Mouse (Mus musculus): Measurements from ENCODE around the gene Trp53i11.

Trp53i11 gene

DNA sequence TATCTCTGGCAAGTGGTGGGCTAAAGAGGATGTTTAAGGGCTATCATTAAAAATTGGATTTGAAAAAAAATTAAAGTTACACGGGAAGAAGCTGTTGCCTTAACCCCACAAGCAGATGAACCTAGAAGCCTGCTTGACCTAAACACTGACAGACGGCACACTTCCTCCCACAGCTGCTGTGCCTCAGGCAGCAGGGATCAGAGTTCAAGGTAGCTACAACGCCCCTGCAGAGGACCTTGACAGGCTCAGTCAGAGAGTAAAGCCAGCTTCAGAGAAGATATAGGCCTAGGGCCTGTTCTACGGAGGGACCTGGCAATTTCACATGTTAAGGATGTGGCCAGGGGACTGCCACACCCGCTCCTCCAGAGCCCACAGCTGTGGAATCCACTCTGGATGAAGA is 14.9 kb upstream of the Trp53i11 start:
- DNase-seq (ENCODE audit: low spot score), result no peak

DNA sequence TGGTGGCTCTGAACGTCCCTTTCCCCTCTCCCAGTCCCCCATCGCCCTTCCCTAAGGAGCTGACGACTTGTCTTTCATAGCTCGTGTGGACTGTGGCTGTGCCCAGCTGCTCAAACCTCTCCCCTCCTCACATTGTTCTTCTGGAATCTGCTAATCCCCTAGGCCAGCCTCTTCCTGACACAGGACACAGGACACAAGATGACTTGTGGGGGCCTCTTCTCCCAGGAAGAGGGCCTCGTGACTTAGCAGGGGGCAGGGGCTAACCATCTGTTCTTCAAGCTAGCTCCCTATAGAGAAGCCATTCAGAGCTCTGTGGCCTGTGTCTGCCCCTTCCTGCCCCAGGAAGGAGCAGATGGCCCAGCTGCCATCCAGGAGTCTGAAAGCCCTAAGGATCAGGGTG is 13.2 kb upstream of the Trp53i11 start:
- DNase-seq (ENCODE audit: low spot score), result no peak

DNA sequence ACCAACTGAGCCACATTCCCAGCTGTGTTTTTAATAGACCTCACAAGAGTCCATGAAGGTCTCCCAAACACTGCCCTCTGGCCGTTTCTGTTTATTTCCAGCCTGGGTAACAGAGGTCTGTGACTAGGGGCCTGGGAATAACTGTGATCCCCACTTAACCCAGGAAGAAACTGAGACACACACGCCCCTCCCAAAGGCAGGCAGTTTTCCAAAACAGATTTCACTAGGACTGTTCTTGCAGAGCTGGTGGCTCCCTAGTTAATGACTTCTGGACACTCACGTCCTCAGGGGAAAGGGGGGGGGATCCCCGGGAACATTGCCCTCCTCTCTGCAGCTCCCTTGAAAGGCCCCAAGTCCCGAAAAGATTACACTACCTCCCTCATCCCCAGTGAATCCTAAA is 12.1 kb upstream of the Trp53i11 start:
- DNase-seq (ENCODE audit: low spot score), result no peak

DNA sequence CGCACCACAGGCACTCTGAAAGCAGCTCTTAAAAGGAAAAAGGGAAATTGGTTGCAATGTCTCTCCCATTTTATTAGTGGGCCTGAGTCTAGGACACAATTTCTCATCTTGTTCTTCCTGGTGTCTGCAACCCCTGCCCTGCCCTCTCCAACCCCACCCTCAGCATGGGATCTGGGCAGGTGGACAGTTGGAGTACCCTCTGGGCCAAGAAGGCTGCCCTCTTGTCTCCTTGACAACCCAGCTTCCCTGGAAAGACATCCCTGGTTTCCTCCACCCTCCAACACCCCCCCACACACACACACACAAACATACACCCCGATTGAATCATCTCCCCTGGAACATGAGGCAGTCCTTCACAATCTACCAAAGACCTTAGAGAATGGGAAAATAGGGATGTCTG is 11.6 kb upstream of the Trp53i11 start:
- DNase-seq (ENCODE audit: low spot score), result no peak

DNA sequence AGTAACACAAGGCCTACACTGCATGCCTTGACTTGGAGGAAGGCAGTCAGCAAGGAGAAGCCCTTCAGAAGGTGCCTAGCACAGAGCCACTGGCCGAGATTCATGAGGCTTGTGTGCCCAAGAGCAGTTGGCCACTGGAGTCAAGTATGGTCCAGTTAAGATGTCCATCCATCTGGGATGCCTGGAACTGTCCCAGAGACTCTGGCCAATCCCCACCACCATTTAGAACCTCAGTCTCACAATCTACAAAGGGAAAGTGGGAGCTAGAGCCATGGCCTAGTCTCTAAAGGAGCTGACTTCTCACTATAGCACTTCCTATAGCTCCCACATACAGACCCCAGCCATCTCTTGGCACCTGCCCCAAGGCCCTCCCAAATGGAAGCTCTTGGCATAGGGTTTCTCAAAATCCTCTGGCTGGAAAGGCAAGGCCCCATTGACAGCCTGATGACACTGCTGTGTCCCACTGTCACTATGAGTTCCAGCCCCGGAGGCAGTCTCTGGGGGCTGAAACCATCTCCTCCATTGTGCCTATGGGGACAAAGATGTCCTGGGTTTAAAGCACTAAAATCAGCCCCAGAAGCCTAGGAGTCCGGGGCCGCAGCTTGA is 11.1 kb upstream of the Trp53i11 start:
- no peak for DNase-seq (ENCODE audit: low spot score)

DNA sequence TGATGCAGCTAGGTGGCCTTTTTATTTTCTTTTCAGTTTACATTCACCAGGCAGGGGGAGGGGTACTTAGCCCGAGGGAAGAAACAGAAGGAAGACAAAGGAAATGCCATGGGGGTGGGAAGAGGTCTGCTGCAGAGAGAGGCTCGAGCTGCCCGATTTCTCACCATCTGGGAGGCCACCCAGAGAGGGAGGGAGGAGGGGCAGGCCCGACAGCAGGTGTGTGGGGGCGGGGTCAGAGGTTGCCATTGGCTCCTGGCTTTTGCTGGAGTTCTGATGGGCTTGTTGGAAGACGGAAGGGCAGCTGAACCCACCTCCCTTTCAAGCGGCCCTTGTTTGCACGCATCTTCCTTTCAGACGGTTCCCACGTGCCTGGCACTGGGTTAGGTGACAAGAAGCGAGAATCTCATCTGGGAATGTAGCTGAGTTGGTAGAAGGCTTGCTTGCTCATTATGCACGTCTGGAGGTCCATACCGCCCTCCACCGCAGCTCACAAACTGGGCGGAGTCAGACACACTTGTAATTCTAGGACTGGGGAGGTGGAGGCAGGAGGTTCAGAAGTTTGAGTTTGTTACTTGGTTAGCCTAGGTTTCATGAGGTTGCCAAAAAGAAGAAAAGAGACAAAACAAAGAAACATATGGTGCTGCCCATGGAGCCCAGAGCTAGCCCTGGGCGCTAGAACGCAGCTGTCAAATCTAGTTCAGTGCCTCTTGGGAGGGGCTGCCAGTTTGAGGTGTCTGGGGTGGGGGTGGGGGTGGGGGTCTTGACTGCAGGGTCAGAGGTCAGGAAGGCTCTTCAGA is 10.3 kb upstream of the Trp53i11 start:
- DNase-seq (ENCODE audit: low spot score), result peak; percentile 38

DNA sequence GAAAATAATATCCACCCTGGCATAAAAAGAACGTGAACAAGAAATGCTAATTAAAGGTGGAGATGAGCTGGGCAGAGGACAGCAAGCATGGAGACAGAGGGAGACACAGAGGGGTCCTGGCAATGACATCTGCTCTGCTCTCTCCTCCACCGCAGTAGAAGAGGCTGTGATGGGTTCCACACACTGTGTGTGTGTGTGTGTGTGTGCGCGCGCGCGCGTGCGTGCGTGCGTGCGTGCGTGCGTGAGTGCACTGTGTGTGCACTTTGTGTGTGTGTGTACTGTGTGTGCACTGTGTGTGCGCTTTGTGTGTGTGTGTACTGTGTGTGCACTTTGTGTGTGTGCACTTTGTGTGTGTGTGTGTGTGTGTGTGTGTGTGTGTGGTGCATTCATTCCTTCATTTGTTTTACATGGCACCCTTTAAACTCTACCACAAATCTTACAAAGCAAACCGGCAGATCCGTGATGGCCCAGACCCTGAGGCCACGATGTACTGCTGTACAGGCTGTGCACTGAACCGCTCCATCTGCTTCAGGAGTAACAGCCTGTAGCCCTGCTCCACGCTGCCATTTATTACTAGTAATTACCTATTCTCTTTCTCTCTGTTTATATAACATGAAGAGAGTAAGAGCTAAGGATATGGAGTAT is 9.6 kb upstream of the Trp53i11 start:
- no peak for DNase-seq (ENCODE audit: low spot score)

DNA sequence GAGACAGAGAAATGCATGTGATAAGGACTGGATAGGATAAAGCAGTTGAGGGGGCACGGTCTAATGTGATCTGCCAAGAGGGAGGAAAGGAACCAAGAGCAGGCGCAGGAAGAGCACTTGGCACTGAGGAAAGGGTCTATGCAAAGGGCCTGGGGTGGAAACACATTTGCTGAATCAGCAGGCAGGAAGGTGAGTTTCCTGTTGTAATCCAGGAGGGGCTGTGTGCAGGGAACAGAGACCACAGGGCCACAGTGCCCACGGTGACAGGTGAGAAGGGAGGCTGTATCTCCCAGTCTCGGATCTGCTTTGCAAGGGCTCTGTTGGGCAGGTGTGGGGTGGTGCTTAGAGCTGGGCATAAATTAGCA is 9.1 kb upstream of the Trp53i11 start:
- DNase-seq (ENCODE audit: low spot score), result no peak

DNA sequence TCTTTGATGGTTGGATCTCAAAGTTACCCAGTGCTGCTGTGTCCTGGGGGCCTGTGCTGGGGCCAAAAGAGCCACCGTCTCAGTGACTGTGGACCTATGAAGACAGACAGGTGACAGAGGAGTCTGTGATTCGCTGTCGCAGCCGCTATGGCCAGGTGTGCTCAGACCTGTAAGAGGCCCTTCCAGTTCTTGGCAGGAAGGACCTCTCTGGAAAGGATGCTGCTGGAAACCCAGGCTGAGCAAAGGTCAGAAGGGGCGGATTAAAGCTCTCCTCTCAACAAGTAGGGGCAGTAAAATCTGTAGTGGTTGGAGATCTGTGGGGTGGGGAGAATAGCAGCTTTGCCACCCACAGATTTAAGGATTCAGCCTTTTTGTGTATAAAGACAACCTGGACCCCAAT is 7.7 kb upstream of the Trp53i11 start:
- DNase-seq (ENCODE audit: low spot score), result no peak

DNA sequence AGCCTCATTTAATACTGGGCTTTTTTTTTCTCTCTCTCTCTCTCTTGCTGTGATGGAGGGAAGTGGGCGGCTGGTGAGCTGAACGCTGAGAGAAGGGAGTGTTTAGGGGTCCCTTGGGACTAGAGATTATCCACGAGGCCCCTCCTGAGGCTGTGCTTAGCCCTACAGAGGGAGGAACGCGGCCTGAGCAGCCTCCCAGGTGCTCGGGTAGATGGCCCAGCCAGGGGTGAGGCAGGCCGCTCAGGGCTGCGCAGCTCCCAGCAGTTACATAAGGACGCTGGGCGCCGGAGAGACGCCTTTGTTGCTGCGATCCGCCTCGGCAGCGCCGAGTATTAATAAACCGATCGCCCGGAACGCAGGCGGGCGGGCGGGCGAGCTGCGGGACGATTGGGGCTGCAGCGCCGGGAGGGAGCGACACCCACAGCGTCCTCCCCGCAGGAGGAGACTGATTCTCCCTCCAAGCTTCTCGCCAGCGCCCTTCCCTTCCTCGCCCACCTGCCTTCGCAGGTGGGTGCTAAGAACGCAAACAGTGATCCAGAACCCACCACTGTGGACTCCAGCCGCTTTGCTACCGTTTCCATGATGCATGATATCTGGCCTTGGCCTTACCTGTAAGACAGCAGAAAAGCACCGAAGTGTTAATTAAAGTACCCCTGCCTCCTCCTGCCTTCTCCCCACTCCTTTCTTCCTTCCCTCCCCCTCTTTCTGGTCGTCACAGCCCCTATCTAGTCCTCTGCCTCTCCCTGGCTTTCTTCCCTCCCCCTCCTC is 7.1 kb upstream of the Trp53i11 start:
- DNase-seq (ENCODE audit: low spot score), result no peak

DNA sequence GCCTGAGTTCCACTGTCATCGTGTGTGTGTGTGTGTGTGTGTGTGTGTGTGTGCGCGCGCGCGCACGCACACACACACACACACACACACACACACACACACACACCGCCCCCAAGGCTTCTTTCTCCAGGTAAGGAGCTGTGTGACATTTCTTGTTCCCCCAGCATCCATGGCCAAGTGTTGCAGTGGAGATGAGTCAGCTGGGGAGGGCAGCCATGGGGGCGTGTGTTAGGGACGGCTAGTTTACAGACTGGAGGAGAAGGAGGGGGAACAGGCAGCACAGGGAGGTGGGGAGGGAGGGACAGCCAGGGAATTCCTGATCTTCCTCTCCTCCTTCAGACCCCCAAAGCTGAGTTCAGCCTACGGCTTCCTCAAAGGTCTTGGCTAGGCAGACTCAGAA is 4.5 kb upstream of the Trp53i11 start:
- DNase-seq (ENCODE audit: low spot score), result no peak

DNA sequence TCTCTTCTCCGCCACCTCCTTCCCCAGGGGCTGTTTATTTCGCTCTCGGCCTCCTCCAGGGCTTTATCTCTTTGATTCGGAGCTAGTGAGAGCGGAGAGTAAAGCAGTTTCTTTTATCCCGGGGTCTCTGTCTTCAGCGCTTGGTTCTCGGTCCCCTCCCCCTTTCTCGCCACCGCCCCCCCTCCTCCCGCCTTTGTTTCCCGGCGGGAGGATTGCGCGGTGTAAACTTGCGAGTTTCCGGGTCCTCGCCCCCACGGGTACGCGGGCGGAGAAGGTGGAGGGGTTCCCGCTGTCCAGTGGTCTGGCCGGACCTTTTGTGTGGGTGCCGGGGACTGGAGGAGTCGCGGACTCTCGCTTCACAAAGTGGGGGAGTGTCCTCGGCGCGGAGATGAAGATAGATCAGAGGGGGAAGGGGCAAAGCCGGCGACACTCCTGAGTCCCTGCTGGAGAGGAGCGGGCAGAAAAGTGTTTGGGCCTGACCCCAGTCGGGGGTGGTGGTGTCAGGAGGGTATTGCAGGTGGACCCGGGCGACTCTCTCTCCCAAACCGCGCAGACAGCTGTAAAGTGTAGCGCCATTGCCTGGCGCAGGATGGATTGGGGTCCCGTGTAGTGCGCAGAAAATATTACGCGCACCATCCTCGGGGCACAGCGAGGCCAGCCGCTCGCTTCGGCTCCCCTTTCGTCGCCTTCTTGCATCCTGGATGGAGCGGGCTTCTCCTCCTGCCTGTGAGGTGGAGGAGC is 842 bp downstream of the Trp53i11 start:
- DNase-seq (ENCODE audit: low spot score), result no peak

DNA sequence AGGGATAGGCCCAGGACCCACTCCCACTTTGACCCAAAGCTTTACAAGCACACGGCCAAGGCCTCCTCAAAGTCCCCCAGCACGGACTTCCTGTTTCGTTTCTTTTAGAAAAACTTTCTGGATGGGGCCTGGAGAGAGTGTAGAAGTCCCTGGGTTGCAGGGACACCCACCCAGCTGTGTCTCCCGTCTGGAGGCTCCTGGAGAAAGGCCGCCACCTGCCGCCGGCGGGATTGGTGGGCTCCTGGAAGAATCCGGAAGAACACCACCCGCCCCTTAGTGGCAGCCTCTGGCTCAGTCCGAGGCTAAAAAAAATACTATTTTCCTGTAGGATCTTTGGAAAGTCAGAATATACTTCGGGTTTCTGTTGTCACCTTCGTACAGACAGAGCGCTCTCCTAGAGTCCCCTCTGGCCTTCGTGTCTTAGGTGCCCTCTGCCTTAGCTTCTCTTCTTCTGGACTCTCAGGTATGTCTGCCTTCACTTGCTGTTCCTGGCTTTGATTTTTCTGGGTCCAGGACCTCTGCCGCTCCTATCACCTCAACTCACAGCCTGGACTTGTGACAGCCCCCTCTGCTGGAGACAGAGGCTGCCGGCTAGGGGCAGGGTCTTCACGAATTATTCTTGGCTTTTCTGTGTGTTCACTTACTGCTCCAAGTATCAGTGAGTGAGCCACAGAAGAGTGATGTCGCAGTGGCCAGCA is 1.6 kb downstream of the Trp53i11 start:
- DNase-seq (ENCODE audit: low spot score), result peak; percentile 30

DNA sequence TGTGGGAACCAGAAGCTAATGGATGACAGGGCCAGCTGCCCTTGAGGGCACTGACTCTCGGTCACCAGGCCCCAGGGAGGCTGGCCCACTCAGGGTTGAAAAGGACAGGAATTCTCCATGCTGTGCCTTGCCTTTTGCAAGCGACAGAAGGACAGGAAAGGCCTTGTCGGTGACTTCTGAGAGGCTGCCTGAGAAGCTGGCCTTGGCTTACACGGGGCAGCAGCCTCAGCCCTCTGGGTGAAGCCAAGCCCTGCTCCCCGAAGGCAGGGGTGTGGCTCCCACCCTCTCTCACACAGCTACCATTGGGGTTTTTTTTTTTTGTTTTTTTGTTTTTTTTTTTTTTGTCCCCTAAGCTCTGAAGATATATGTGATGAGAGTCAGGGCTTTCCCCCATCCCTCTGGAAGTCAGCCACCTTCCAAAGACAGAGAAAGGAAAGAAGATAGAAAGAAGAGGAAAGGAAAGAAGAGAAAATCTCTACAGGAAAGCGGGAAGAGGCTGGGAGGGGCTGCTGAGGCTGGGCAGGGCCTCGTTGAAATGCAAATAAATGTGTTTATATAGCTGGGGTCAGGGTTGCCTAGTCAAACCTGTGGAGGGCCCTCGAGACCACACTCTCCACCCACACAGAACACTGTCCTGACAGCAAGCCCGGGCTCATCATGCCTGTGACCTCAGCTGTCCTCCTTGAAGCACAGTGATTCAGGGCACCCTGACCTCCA is 3.6 kb downstream of the Trp53i11 start:
- DNase-seq (ENCODE audit: low spot score), result no peak

DNA sequence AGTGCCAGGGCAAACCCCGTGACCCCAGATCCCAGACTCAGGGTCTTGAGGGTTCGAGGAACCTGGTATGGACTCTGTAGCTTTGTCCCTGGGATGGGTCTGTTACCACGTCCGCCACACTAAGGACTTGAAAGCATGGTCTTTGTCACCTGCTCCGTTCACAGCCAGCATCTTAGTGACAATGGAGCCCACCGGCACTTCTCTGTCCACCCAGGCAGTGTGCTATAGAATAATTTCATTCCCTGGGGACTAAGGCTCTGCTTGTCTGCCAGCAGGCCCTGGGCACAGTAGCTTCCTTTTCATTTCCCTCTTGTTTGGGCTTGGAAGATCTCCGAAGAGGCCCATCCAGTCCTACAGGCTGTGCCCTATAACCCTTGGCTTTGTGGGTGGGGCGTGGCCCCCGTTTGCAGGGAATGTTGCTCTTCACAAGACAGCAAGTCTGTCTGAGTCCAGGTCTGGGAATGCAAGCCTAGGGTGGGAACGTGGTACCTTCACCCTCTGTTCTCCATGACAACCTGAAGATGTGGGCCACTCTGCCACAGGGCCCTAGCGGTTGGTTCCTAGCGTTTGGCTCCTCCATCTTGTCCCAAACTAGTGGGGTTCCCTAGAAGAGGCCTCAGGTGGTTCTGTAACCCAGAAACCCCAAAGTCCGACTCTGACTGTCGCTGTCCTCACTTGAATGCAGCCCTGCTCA is 4.3 kb downstream of the Trp53i11 start:
- no peak for DNase-seq (ENCODE audit: low spot score)

DNA sequence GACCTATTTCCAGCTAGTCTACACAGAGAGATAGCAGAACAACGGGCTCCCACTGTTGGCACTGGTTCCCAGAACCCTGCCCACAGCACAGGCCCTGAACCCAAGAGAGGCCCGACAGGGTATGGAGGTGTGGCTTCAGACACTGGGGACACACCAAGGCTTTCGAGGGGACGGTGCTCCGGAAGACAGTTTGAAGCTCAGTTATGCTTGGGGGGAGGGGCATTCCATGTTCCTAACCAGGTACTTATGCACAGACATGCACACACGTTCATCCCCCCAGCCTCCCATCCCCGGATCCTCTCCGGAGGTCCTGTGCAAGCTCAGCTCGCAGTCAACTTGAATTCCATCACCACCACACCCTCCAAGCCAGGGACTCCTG is 4.8 kb downstream of the Trp53i11 start:
- DNase-seq (ENCODE audit: low spot score), result no peak

DNA sequence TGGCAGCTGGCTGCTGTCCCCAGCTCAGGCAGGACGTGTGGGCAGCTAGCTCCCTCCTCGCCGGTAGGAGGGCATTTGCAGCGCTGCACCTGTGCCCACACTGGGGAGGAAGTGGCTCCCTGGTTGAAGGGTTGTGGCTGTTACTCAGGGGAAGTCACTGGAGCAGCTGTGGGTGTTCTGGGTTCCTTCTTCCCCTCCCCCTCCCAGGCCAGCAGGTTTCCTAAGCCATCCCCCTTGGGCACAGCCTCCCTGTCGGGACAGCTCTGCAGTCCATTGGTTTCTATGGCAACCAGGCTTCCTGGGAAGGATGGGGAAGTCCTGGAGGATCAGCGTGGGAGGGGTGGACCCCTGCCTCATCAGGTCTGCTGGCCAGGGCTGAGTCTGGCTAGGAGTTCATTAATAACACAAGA is 5.3 kb downstream of the Trp53i11 start:
- DNase-seq (ENCODE audit: low spot score), result peak; percentile 22

DNA sequence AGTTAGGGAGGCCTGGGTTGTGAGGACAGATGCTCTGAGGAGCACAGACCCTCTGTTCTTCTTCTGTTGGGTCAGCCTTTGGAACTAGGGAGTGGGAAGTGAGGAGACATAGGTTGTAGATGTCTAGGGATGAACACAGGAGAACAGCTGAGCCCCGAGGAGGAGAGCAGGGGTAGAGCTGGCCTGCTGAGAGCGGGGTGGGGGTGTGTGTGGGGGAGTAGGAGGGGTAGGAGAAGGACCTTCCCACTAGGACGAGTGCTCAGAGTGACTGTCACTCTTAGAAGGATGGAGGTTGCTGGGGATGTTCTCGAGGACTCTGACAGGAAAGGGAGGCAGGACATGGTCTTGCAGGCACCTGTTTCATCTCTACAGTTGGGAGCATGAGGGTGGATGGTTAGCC is 6.5 kb downstream of the Trp53i11 start:
- no peak for DNase-seq (ENCODE audit: low spot score)

DNA sequence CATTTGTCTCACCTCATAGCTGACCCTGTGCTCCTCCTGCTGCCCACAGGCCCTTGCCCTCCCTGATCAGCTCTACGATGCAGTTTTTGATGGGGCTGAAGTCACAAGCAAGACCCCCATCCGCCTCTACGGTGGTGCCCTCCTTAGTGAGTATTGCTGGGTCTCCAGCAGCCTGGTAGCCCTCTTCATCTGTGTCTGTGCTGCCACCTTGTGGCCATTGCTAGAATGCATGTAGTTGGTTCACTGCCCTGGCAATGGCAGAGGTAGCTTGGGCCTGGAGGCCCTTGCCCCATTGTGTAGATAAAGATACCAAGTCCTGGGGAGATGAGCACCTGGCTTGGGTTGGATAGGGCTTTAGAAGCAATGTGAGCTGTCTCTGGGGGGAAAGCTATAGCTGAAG is 11.5 kb downstream of the Trp53i11 start:
- peak; percentile 70 for DNase-seq (ENCODE audit: low spot score)

DNA sequence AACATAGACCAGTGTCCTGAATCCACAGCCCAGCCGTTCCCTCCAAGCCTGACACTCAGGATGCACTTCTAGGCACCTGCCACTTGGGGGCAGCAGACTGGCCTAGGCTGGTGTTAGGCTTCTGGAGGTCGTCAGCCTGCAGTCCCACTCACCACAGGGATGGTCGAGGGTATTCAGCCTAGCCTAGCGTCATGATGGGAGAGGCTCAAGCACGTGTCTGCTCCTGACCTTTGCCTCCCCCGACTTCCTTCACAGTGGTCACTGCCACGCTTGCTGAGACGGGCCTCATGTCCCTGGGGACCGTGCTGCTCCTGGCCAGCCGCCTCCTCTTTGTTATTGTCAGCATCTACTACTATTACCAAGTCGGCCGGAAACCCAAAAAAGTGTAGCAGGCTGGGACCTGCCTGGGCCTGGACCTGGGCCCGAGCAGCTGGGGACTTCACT is 12.2 kb downstream of the Trp53i11 start:
- DNase-seq (ENCODE audit: low spot score), result peak; percentile 42
